Mouse (Mus musculus) testis, postnatal 10 days (tissue): ENCODE data around the gene Git1.

Experiments used
- DNase-seq: peaks from one replicate; pipeline ENCODE4 v3.0.0; 2021; ENCODE audit warnings: low spot score

The Git1 gene

GRCm38 (mm10) chr11:77493512-77494343 lies at the start of gene Git1:
Gene Git1, plus strand, starts transcription at chr11:77493562.
- DNase-seq = peak; percentile 78

- DNase-seq = peak; percentile 40
Measured at GRCm38 (mm10) chr11:77444939-77445338, 48.4 kb upstream of the Git1 start.

- peak; percentile 51 for DNase-seq
Measured at GRCm38 (mm10) chr11:77446628-77447041, 46.7 kb upstream of the Git1 start.

DNA sequence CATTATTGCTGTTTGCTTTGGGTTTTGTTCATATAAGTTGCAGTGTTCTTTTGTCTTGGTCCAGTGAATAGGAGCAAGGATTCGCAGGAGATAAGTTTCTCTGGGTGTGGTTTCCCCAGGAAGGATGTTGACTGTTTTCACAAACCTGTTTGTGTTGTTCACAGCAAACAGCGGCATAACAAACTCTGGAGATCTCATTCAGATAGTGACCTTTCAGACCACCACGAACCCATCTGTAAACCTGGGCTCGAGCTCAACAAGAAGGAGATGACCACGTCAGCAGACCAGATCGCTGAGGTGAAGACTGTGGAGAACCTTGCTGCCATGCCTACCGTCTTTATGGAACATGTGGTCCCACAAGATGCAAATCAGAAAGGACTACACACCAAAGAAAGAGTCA lies 44.1 kb upstream of the Git1 start:
- no peak for DNase-seq

GRCm38 (mm10) chr11:77451670-77452069 lies 41.7 kb upstream of the Git1 start:
- DNase-seq = no peak

DNA sequence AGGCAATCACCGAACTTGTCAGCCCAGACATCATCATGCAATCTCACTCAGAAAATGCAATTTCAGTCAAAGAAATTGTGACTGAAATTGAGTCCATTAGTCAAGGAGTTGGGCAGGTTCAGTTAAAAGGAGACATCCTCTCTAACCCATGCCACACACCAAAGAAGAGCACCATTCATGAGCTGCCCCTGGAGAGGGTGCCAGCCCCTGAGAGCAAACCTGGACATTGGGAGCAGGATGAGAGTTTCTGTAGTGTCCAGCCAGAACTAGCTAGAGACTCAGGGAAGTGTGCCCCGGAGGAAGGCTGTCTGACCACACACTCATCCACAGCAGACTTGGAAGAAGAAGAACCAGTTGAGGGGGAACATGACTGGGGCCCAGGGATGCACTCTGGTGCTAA lies 40.0 kb upstream of the Git1 start:
- DNase-seq = no peak

DNA sequence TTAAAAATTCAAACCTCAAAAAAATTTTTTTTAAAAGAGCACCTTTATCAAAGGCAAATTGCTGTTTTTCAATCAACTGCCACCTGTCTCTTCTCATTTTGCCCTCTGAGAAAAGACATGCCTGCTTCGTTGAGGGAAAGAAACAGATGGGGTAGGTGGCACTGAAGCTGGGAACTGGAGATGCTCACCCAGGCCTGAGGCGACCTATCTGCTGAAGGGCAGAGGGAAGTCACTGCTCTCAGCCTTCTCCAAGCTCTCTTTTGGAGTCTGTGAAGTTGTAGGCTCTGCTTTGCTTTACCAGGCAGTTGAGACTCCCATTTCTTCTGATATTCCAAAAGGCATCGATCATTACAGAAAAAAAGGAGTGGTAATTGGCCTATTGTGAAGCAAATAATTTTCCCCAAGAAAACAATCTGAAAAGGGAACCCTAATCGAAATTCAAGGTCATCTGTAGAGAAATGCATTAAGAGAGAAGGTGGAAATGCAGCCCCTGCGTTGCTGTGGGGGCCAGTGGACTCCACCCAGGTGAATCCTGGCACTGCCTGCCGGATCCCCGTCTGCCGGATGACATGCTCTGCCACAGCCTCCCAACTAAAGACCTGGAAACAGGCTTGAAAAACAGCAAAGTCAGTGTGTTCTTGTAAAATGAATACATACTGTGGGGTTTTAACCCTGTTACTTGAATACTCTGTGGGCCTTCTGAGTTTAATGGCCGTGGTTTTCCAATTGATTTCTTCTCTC lies 37.4 kb upstream of the Git1 start:
- no peak for DNase-seq

DNA sequence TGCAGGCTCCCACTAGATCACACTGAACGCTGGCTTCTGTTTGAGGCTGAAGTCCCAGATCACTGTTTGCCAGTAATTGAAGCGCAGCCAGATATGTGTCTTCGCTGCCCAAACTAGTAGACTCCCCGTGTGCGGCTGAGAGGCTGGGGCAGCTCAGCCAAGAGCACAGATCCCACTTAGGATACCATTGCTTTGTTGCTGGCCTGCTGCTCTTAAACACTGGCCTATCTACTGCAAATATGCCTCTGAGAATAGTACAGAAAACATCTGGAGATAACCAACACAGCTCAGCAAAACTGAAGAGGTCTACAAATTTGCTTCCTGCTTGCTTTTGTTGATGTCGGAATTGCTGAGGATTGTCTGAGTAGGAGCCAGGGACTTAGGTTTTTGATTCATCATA lies 36.5 kb upstream of the Git1 start:
- DNase-seq = no peak

DNA sequence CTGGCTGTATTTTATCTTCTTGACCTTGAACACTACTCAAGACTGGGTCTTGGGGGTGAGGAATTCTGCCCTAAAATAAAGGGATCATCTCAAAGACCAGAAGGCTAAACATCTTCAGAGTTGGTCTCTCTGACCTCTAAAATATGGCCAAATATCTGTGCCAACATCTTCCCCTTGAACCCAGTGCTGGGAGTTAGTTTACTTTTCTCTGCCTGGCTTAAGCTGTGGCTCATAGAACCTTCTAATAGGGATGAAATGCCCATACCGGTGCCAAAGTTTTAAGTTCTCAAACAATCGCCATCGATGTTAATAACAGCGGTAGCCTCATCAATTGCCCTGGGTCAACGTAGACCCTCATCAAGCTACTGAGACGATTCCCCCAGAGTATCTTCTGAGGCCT lies 31.5 kb upstream of the Git1 start:
- no peak for DNase-seq

- DNase-seq = peak; percentile 88
Measured at GRCm38 (mm10) chr11:77462283-77463100, 30.9 kb upstream of the Git1 start, which contains the start of gene Coro6. Gene Coro6, plus strand, starts transcription at chr11:77462411.

DNA sequence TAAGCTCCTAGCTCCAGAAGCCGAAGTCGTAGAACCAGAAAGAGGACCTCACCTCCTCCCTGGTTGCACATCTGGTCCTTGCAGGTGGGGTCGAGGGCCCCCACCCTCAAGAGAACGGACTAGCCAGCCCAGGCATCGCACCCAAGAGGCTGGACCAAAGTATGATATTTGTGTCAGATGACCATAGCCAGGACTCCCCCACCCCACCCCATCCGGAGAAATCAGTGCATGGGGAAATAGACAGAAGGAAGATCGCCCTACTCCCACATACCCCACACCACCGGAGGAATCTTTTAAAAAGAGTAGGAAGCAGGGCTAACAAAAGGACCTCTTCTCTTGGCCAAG lies 30.3 kb upstream of the Git1 start:
- DNase-seq = no peak

- DNase-seq = no peak
Measured at GRCm38 (mm10) chr11:77463786-77464185, 29.6 kb upstream of the Git1 start.

DNA sequence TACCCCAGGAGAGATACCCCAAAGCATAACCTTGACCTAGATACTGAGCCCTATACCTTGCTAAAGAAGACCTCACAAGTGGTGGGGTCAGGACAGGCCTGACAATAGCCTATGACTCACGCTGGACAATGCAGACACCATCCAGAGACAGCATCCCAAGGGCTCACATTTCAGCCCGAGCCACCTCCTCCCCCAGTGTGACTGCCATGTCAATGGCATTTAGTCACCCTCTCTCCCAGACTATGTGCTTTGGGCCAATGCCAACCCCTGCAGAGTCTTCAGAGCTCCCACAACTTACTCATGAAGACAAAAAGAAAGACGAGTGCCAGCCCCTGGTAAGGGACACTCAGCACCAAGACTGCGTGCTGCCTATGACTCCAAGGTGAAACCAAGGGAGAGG lies 28.7 kb upstream of the Git1 start:
- DNase-seq = no peak

DNA sequence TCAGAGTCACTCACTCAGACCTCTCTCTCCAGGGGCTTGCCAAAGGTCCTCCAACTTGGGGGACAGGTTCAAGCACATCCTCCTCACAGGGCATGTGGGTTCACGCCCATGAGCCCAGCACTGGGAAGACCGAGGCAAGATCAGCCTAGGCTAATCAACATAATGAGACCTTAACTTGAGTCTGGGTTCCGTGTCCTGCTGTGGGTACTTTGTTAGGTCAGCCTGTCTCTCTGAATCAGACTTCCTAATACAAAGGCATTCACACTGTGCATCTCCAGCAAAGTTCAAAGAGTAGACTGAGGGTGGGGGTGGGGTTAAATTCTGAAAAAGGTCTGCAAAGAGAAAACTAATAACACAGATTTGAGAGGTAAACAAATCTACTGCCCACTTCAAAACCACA lies 28.3 kb upstream of the Git1 start:
- DNase-seq = no peak

DNA sequence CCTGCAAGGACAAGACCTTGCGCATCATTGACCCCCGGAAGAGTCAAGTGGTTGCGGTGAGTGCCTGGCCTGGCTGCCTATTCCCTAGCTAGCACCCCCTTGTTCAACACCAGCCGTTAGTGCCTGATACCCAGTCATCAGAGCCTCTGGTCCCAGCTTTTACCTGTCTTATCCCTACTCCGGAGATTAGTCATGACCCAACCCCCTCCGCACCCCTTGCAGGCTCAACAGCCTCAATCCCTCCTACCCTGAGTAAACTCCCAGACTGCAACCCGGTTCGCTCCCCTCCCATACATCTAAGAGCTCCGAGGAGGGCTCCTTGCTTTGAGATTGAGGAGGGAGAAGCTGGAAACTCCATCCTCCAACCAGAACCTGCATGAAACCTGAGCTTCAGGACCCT lies 26.8 kb upstream of the Git1 start:
- no peak for DNase-seq

DNA sequence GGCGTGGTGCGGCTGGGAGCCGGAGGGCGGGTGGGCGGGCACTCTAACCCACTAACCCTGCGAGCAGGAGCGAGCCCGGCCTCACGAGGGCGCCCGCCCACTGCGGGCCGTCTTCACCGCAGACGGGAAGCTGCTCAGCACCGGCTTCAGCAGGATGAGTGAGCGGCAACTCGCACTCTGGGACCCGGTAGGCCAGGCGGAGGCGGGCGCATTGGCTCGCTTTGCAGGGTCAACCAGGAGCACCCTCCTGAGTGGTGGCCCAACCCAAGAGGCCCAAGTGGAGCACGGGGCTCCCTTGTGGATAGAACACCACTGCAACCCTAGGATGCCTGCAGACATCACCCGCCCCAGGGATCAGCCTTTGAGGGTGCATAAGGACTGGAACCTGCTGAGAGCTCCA lies 26.2 kb upstream of the Git1 start:
- peak; percentile 78 for DNase-seq

DNA sequence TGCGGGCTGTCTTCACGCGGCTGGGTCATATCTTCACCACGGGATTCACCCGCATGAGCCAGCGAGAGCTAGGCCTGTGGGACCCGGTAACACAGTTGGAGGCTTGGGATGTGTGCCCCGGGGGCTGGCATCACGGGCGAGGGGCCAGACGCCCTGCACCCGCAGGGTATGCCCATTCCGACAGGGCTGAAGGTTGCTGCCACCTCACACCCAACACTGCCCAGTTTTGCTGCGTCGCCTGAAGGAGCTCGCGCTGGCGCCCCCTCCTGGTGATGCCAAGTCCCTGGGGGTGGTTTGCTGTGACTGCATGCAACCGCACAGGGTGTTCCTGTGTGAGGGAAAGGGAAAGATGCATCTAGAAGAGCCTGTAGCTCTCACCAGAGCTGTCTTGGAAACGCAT lies 25.6 kb upstream of the Git1 start:
- peak; percentile 89 for DNase-seq

GRCm38 (mm10) chr11:77468397-77468796 lies 25.0 kb upstream of the Git1 start:
- DNase-seq = no peak

DNA sequence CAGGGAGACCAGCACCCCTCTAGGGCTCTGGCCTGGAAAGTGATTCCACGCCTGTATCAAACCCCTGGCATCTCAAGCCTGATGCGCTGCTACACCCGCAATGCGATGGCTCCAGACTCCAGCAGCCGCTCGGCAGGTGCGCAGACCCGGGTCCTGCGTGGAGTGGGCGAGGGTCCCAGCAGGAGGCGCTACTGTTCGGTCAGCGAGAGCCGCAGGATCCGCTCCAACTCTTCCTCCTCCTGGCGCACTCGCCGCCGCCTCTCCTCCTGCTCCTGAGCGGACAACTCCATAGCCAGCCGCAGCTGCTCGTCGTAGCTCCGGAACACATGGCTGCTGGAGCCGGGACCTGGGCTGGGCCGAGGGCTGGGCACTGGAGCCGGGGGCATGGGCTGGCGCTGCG lies 22.0 kb upstream of the Git1 start:
- DNase-seq = no peak

DNA sequence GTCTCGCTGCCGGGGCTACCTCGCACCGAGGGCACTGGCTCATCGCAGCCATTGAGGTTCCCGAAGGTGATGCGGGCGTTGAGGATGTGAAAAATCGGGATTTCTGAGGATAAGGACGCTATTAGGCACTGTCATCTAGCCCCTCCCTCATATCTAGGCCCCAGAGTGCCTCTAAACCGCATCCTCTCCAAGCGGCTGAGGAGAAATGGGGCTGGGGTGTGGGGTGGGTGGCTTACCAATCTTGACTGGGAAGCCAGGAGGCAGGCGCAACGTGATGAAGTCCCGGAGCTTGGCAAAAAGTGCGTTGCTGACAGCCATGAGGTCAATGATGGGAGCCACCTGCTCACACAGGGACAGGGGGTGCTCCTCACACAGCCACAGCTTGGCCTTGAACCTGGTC lies 20.6 kb upstream of the Git1 start:
- DNase-seq = no peak

DNA sequence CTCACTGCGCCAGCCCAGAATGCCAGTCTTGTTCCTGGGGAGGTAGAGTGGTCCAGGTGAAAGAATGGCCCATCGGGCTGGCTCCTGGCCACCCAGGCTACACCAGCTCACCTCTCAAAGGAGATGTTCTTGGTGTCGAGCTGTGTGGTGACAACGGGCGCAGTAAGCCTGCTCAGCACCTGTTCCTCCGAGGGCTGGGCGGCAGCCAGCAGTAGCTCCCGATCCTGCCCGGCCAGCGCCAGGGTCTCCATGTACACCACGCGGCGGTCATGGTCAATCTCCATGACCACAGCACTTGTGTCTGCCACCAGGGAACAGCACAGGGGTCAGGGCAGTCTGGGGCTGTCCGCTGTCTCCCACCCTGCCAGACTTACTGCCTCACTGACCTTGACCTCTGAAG lies 17.1 kb upstream of the Git1 start:
- no peak for DNase-seq

GRCm38 (mm10) chr11:77476895-77477294 lies 16.5 kb upstream of the Git1 start:
- DNase-seq = no peak

- DNase-seq = no peak
Measured at GRCm38 (mm10) chr11:77483043-77483442, 10.3 kb upstream of the Git1 start.
